Mouse (Mus musculus) intestine, postnatal 0 days (tissue): ENCODE measurements around the gene Ctcfl. TPM values are rescaled to one million over a fixed set of nuclear protein-coding genes. Genes with fewer than 3 reads are reported as not detected.

Experiments used
- ATAC-seq: fragments of 200-750 bp; cut with Nextera tagmentation; 2 replicates; pipeline ENCODE4 v1.8.0; 2017; ENCODE audit warnings: mild to moderate bottlenecking, moderate TSS enrichment, moderate library complexity
- H3K27ac ChIP-seq: fragments of 300-500 bp; sonication (generic); 2 replicates; pipeline ENCODE4 v1.5.1; 2014; ENCODE audit warnings: mild to moderate bottlenecking, low read depth, low read length, moderate library complexity
- H3K27me3 ChIP-seq: fragments of 300-500 bp; sonication (generic); replicated peaks from 2 replicates; pipeline ENCODE4 v1.6.1; 2014; ENCODE audit warnings: low read length, mixed read lengths; ENCODE audit not compliant: control insufficient read depth, insufficient read depth
- H3K36me3 ChIP-seq: fragments of 300-500 bp; sonication (generic); 2 replicates; pipeline ENCODE4 v1.6.1; 2014; ENCODE audit warnings: mild to moderate bottlenecking, moderate library complexity; ENCODE audit not compliant: control insufficient read depth, insufficient read depth
- H3K4me1 ChIP-seq: fragments of 300-500 bp; sonication (generic); replicated peaks from 2 replicates; pipeline ENCODE4 v1.6.1; 2014; ENCODE audit warnings: antibody characterized with exemption, low read length, mixed read lengths; ENCODE audit not compliant: control insufficient read depth, insufficient read depth
- H3K4me2 ChIP-seq: fragments of 300-500 bp; sonication (generic); replicated peaks from 2 replicates; pipeline ENCODE4 v1.6.1; 2014; ENCODE audit warnings: low read depth, mild to moderate bottlenecking, moderate library complexity
- H3K4me3 ChIP-seq: fragments of 300-500 bp; sonication (generic); 2 replicates; pipeline ENCODE4 v1.5.1; 2014; ENCODE audit warnings: low read depth, low read length
- H3K9ac ChIP-seq: fragments of 300-500 bp; sonication (generic); 2 replicates; pipeline ENCODE4 v1.6.1; 2014; ENCODE audit warnings: mild to moderate bottlenecking, low read depth, low read length
- H3K9me3 ChIP-seq: fragments of 300-500 bp; sonication (generic); 2 replicates; pipeline ENCODE4 v1.6.1; 2016; ENCODE audit warnings: mixed run types; ENCODE audit not compliant: control insufficient read depth
- CTCF ChIP-seq: sonication (generic); IDR thresholded peaks from 2 replicates; pipeline ENCODE4 v1.5.1; 2016; ENCODE audit warnings: low read depth, mild to moderate bottlenecking, control low read depth, antibody characterized with exemption, moderate library complexity
- WGBS: fragments of 180-500 bp; shearing (Covaris S2); extraction: QIAGEN DNeasy Blood & Tissue Kit; methylation state at CpG from one replicate; pipeline ENCODE4 v1.1.7; 2014; 5-methylcytosine and 5-hydroxymethylcytosine counted together
- polyA plus RNA-seq: library from polyadenylated mRNA; unstranded; fragments of >200 nt; fragmentation: Nextera tagmentation; extraction: Ambion mirVana; gene quantifications from 2 replicates; pipeline ENCODE4 v1.2.1, GENCODE M21; 2015

Gene Ctcfl
- polyA plus RNA-seq, 1 experiment from 2014 or later: 1.0 TPM

- Histone ChIP-seq H3K4me1 (no peaks in the 10 kb centered on the region), H3K4me3 (no peak overlapping the region), H3K4me2 (no peak overlapping the region), H3K9ac (no peak overlapping the region), H3K27me3 (no peaks in the 10 kb centered on the region), H3K36me3 (no peaks in the 10 kb centered on the region), H3K9me3 (no peaks in the 10 kb centered on the region), H3K27ac (no peak overlapping the region)
- no peak for TF ChIP-seq CTCF
- 33% methylated on average over 5 of the region's 5 CpGs for WGBS
- ATAC-seq: no peak
Observed at GRCm38 (mm10) chr2:173073666-173074065, 45.7 kb downstream of the Ctcfl start.

DNA sequence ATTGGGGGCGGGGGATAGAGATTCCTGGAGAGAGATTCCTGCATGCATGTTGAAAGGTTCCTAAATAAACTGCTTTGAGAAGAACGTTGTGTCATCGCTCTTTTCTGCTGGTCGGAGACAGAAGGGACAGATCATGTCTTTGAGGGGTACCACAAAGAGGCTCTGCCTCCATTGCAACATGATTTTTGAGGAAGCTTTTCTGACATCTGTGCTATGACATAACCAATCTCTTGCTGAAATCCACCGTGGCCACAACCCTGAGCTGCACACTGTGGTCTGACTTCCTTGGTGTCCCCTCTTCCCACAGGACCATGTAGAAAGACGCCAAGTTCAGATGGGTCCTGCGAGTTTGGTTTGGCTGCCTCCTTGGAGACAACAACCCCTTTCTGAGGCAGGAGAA, 46.4 kb downstream of the Ctcfl start:
- 90% methylated on average over 7 of the region's 7 CpGs for WGBS
- H3K4me2 ChIP-seq: no peak overlapping the region
- no peaks in the 10 kb centered on the region for H3K9me3 ChIP-seq
- ATAC-seq: no peak
- no peak overlapping the region for H3K27ac ChIP-seq
- H3K4me3 ChIP-seq: no peak overlapping the region
- TF ChIP-seq CTCF: no peak
- H3K27me3 ChIP-seq: no peaks in the 10 kb centered on the region
- H3K4me1 ChIP-seq: no peaks in the 10 kb centered on the region
- no peak overlapping the region for H3K9ac ChIP-seq
- H3K36me3 ChIP-seq: no peaks in the 10 kb centered on the region

- no peak overlapping the region for H3K27ac ChIP-seq
- H3K4me1 ChIP-seq: 0 out of 2 replicates have a peak, but pooled peaks cover 3% of the 10 kb centered on the region
- H3K4me3 ChIP-seq: no peak overlapping the region
- H3K4me2 ChIP-seq: no peak overlapping the region
- H3K9me3 ChIP-seq: no peaks in the 10 kb centered on the region
- no peaks in the 10 kb centered on the region for H3K36me3 ChIP-seq
- 94% methylated on average over 2 of the region's 2 CpGs for WGBS
- no peaks in the 10 kb centered on the region for H3K27me3 ChIP-seq
- H3K9ac ChIP-seq: no peak overlapping the region
- ATAC-seq: no peak
- no peak for TF ChIP-seq CTCF
Observed at GRCm38 (mm10) chr2:173064864-173065263, 54.5 kb downstream of the Ctcfl start.

DNA sequence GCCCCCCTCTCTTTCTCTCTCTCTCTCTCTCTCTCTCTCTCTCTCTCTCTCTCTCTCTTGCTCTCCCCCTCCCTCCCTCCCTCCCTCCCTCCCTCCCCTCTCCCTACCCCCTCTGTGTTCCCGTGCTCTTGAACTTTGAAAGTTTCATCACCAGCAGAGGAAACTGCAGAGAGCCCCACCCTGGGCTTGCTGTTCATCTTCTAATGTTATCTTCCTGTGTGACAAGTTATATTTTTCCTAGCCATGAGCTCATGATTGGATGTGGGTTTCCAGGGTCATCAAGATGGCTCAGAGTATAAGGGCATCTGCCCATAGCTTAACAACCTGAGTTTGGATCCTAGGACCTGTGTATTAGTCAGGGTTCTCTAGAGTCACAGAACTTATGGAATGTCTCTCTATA, 56.1 kb downstream of the Ctcfl start:
- Histone ChIP-seq H3K27me3 (no peaks in the 10 kb centered on the region), H3K4me1 (0 out of 2 replicates have a peak, but pooled peaks cover 4% of the 10 kb centered on the region), H3K36me3 (no peaks in the 10 kb centered on the region), H3K9me3 (no peaks in the 10 kb centered on the region), H3K9ac (no peak overlapping the region), H3K4me3 (no peak overlapping the region), H3K4me2 (no peak overlapping the region), H3K27ac (no peak overlapping the region)
- no peak for ATAC-seq
- 18% methylated on average over 1 of the region's 1 CpGs for WGBS
- TF ChIP-seq CTCF: no peak

DNA sequence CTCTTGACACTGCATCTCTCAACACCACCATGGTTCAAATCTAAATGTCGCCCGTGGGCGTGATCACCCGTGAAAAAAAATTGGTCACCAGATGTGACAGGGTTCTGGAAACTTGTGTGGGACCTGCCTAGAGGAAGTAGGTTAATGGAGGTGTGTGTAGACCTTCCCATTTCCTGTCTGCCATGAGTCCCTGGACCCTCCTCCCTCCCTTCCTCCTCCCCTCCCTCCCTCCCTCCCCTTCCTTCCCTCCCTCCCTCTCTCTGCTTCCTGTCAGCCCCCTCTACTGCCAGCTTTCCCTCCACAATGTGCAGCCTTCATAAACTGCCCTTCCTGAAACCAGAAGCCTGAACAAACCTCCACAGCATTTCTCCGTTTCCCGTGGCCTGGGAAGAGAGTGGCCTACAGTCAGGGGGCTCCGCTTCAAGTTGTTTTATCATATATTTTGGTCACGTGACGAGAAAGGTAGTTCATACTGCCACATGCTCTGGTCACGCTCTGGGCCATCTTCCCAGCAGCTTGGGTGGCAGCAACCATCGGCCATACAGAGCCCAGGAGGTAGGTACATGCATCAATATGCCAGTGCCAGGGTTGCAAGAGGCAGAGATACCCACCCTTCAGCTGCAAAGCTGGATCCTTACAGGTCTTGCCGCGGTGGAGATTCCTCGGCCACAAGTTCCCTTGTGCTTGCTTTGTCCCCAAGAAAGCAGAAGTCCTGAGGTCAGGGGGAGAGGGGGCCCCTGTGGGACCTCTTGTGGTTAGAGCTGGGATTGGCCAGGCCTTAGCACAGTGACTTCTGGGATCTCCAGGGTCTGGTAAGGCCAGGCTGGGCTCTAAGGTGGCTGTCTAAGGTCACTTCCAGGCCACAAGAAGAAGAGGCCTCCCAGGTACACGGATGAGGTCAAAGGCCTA, 57.6 kb downstream of the Ctcfl start:
- Histone ChIP-seq H3K36me3 (no peaks in the 10 kb centered on the region), H3K9ac (no peak overlapping the region), H3K9me3 (no peaks in the 10 kb centered on the region), H3K4me2 (no peak overlapping the region), H3K27ac (no peak overlapping the region), H3K4me1 (peaks cover 12% of the 10 kb centered on the region; the same call in 1 of the 2 replicates), H3K27me3 (no peaks in the 10 kb centered on the region), H3K4me3 (no peak overlapping the region)
- ATAC-seq: no peak
- WGBS: 76% methylated on average over 15 of the region's 15 CpGs
- TF ChIP-seq CTCF: peak; percentile 49

- 83% methylated on average over 9 of the region's 9 CpGs for whole genome bisulfite sequencing
- Histone ChIP-seq H3K4me2 (no peak overlapping the region), H3K9me3 (no peaks in the 10 kb centered on the region), H3K27me3 (no peaks in the 10 kb centered on the region), H3K4me1 (peaks cover 12% of the 10 kb centered on the region; the same call in 1 of the 2 replicates), H3K27ac (no peak overlapping the region), H3K4me3 (no peak overlapping the region), H3K36me3 (no peaks in the 10 kb centered on the region), H3K9ac (no peak overlapping the region)
- no peak for ATAC-seq
- TF ChIP-seq CTCF: no peak
Observed at GRCm38 (mm10) chr2:173060450-173060849, 58.9 kb downstream of the Ctcfl start.
